Mouse (Mus musculus) CH12.LX (cell line): Measurements from ENCODE around the gene Ccl22. TPM values are rescaled to one million over a fixed set of nuclear protein-coding genes. Genes with fewer than 3 reads are reported as not detected.
A peak's percentile ranks its signal among the peaks of the same experiment; 100 is the strongest.

ENCODE experiments used
- DNase-seq: peaks from one replicate; pipeline ENCODE4 v3.0.0-alpha.2; 2013; ENCODE audit errors: extremely low read depth
- H3K27ac ChIP-seq: 2 replicates; pipeline ENCODE4 v1.5.1; 2012; ENCODE audit warnings: low read depth, mild to moderate bottlenecking, control low read depth, moderate library complexity; ENCODE audit not compliant: insufficient read depth
- H3K27me3 ChIP-seq: replicated peaks from 2 replicates; pipeline ENCODE3; 2012; ENCODE audit warnings: inconsistent platforms
- H3K36me3 ChIP-seq, 2 experiments: replicated peaks in 1 of 2; 2 replicates each; pipeline versions ENCODE3 to v1.6.1; 2012; ENCODE audit warnings: inconsistent platforms in 1 of 2, low read length in 1 of 2, mild to moderate bottlenecking in 1 of 2, mixed read lengths in 1 of 2, moderate library complexity in 1 of 2; ENCODE audit not compliant: control insufficient read depth in 1 of 2, insufficient read depth in 1 of 2
- H3K4me1 ChIP-seq, 2 experiments: 2 replicates each; pipeline ENCODE4 v1.6.1; 2012; ENCODE audit warnings: inconsistent platforms in 1 of 2, moderate library complexity in 1 of 2; ENCODE audit not compliant: insufficient read depth in 2 of 2, control insufficient read depth in 1 of 2
- H3K4me2 ChIP-seq: 2 replicates; pipeline ENCODE4 v1.6.1; 2012; ENCODE audit warnings: low read depth, mild to moderate bottlenecking, control low read depth; ENCODE audit not compliant: poor library complexity, insufficient read depth, severe bottlenecking
- H3K4me3 ChIP-seq, 3 experiments: fragments of 150-350 bp in 1 of 3; sonication (generic) in 1 of 3; replicated peaks in 1 of 3; 2 replicates each; pipeline versions ENCODE3 to v1.5.1; 2011 to 2012; ENCODE audit warnings: low read depth in 2 of 3, low read length in 2 of 3, mild to moderate bottlenecking in 2 of 3, moderate library complexity in 2 of 3, control low read depth in 1 of 3, improper control_type of control experiment in 1 of 3, inconsistent platforms in 1 of 3, mixed read lengths in 1 of 3; ENCODE audit not compliant: poor library complexity in 1 of 3
- H3K79me2 ChIP-seq: replicated peaks from 2 replicates; pipeline ENCODE4 v1.6.1; 2012; ENCODE audit warnings: mild to moderate bottlenecking, moderate library complexity; ENCODE audit not compliant: control insufficient read depth, poor library complexity, insufficient read depth, severe bottlenecking; ENCODE audit errors: extremely low read depth
- H3K9ac ChIP-seq: 2 replicates; pipeline ENCODE4 v1.6.1; 2012; ENCODE audit warnings: low read depth, mild to moderate bottlenecking, control low read depth, moderate library complexity; ENCODE audit not compliant: insufficient read depth
- H3K9me3 ChIP-seq: replicated peaks from 2 replicates; pipeline ENCODE3; 2012; ENCODE audit warnings: low read length, inconsistent platforms, mixed read lengths
- CHD2 ChIP-seq: IDR thresholded peaks from 2 replicates; pipeline ENCODE4 v1.6.1; 2011; ENCODE audit warnings: low read length, improper control_type of control experiment
- CTCF ChIP-seq, 2 experiments: IDR thresholded peaks in 1 of 2; conservative IDR thresholded peaks in 1 of 2; 2 replicates each; pipeline ENCODE4 v1.5.1; 2011 to 2012; ENCODE audit warnings: low read depth in 2 of 2, low read length in 2 of 2, improper control_type of control experiment in 1 of 2, inconsistent platforms in 1 of 2, mild to moderate bottlenecking in 1 of 2, moderate library complexity in 1 of 2
- E2F4 ChIP-seq: IDR thresholded peaks from 2 replicates; pipeline ENCODE4 v1.6.1; 2011; ENCODE audit warnings: low read depth, low read length, improper control_type of control experiment; ENCODE audit not compliant: insufficient replicate concordance
- ETS1 ChIP-seq: conservative IDR thresholded peaks from 2 replicates; pipeline ENCODE4 v1.6.1; 2012; ENCODE audit warnings: low read depth, mild to moderate bottlenecking, inconsistent platforms, low read length, improper control_type of control experiment, moderate library complexity
- JUN ChIP-seq: IDR thresholded peaks from 2 replicates; pipeline ENCODE4 v1.6.1; 2011; ENCODE audit warnings: low read depth, mild to moderate bottlenecking, low read length, improper control_type of control experiment, moderate library complexity; ENCODE audit not compliant: insufficient read depth
- JUND ChIP-seq: conservative IDR thresholded peaks from 2 replicates; pipeline ENCODE4 v1.6.1; 2011; ENCODE audit warnings: low read depth, low read length, improper control_type of control experiment
- MAFK ChIP-seq: IDR thresholded peaks from 2 replicates; pipeline ENCODE4 v1.6.1; 2011; ENCODE audit warnings: low read length, improper control_type of control experiment; ENCODE audit not compliant: insufficient replicate concordance
- MAX ChIP-seq: IDR thresholded peaks from 2 replicates; pipeline ENCODE4 v1.6.1; 2011; ENCODE audit warnings: low read length, improper control_type of control experiment
- MAZ ChIP-seq: IDR thresholded peaks from 2 replicates; pipeline ENCODE4 v1.6.1; 2012; ENCODE audit warnings: low read depth, mild to moderate bottlenecking, inconsistent platforms, low read length, improper control_type of control experiment, moderate library complexity
- MEF2A ChIP-seq: IDR thresholded peaks from 2 replicates; pipeline ENCODE4 v1.6.1; 2014; ENCODE audit warnings: low read depth, mild to moderate bottlenecking, inconsistent platforms, low read length, improper control_type of control experiment, borderline replicate concordance
- MXI1 ChIP-seq: IDR thresholded peaks from 2 replicates; pipeline ENCODE4 v1.6.1; 2011; ENCODE audit warnings: mild to moderate bottlenecking, low read depth, low read length, improper control_type of control experiment
- MYC ChIP-seq: IDR thresholded peaks from 2 replicates; pipeline ENCODE4 v1.6.1; 2011; ENCODE audit warnings: low read depth, mild to moderate bottlenecking, improper control_type of control experiment, low read length
- NELFE ChIP-seq: IDR thresholded peaks from 2 replicates; pipeline ENCODE4 v1.6.1; 2011; ENCODE audit warnings: low read depth, low read length, improper control_type of control experiment
- NRF1 ChIP-seq: IDR thresholded peaks from 2 replicates; pipeline ENCODE4 v1.6.1; 2014; ENCODE audit warnings: low read depth, mild to moderate bottlenecking, inconsistent platforms, low read length, improper control_type of control experiment, moderate library complexity
- POLR2A ChIP-seq: IDR thresholded peaks from 2 replicates; pipeline ENCODE4 v1.6.1; 2011; ENCODE audit warnings: low read depth, mild to moderate bottlenecking, improper control_type of control experiment, low read length
- RAD21 ChIP-seq: IDR thresholded peaks from 2 replicates; pipeline ENCODE4 v1.6.1; 2011; ENCODE audit warnings: low read depth, mild to moderate bottlenecking, low read length, improper control_type of control experiment, moderate library complexity
- RCOR1 ChIP-seq: conservative IDR thresholded peaks from 2 replicates; pipeline ENCODE4 v1.6.1; 2012; ENCODE audit warnings: low read depth, mild to moderate bottlenecking, inconsistent platforms, low read length, improper control_type of control experiment
- SIN3A ChIP-seq: IDR thresholded peaks from 2 replicates; pipeline ENCODE4 v1.6.1; 2012; ENCODE audit warnings: low read length, improper control_type of control experiment, inconsistent platforms
- TCF12 ChIP-seq: IDR thresholded peaks from 2 replicates; pipeline ENCODE4 v1.6.1; 2014; ENCODE audit warnings: low read depth, mild to moderate bottlenecking, inconsistent platforms, low read length, improper control_type of control experiment
- UBTF ChIP-seq: IDR thresholded peaks from 2 replicates; pipeline ENCODE4 v1.6.1; 2012; ENCODE audit warnings: low read depth, mild to moderate bottlenecking, inconsistent platforms, low read length, improper control_type of control experiment, moderate library complexity
- ZKSCAN1 ChIP-seq: IDR thresholded peaks from 2 replicates; pipeline ENCODE4 v1.6.1; 2012; ENCODE audit warnings: low read depth, inconsistent platforms, low read length, improper control_type of control experiment, borderline replicate concordance
- ZMIZ1 ChIP-seq: IDR thresholded peaks from 2 replicates; pipeline ENCODE4 v1.6.1; 2012; ENCODE audit warnings: low read depth, mild to moderate bottlenecking, inconsistent platforms, low read length, improper control_type of control experiment
- ZNF384 ChIP-seq: IDR thresholded peaks from 2 replicates; pipeline ENCODE4 v1.6.1; 2012; ENCODE audit warnings: low read depth, low read length, improper control_type of control experiment, inconsistent platforms
- dilution Hi-C: fragments of 300-500 bp; cut with MboI; formaldehyde crosslinking; loops from 2 replicates; pipeline ENCODE4 v1.14.3; 2020; ENCODE audit warnings: low sequenced_read_pairs; ENCODE audit not compliant: extremely low pct_unique_long_range_greater_than_20kb, extremely low pct_ligation_motif_present
- in situ Hi-C: fragments of 300-500 bp; cut with MboI; formaldehyde crosslinking; loops from 3 replicates; pipeline ENCODE4 v1.14.3; 2019; ENCODE audit warnings: low sequenced_read_pairs, low pct_ligation_motif_present, low pct_unique_long_range_greater_than_20kb, mixed read lengths
- polyA plus RNA-seq: library from polyadenylated mRNA; unstranded; fragments of >175 nt; gene quantifications from 2 replicates; pipeline ENCODE4 v1.2.1, GENCODE M21; 2012; ENCODE audit warnings: low read depth; ENCODE audit not compliant: insufficient read length
- total RNA-seq, 2 experiments: library from RNA; depleted of rRNA; stranded (reverse); fragments of 300-350 nt in 1 of 2; fragments of >200 nt in 1 of 2; gene quantifications; 2 replicates each; pipeline ENCODE4 v1.2.3; 2012 to 2014

Ccl22 gene
- total and polyA plus RNA-seq, 3 experiments: 1,396 to 4,546 (median 3,114) TPM

DNA sequence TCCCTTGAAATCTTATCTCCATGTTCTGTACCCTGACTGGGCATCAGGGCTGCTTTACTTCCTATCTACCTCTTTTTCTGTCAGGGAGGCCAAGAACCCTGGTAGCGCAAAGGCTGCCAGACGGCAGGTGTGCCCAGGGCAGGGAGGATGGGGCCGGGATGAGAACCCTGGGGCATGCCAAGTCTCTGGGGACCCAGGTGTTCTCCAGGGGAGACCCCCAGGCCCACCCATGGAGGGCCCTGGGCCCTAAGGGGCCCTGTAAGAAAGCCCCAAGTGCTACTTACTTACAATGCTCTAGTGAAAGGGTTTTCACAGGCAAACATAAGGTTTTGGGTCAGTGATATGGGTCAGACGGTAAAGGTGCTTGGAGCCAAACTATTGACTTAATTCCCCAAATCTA, 3.7 kb upstream of the Ccl22 start (continued):
- TF ChIP-seq E2F4 (no peak), MAFK (0 out of 2 replicates have a peak, but pooled peaks have one; percentile 43), JUN (no peak), POLR2A (no peak), RAD21 (no peak; the same call in 1 of the 2 replicates), MYC (no peak), CHD2 (peak; percentile 78), MXI1 (no peak), ETS1 (peak; percentile 83)

DNA sequence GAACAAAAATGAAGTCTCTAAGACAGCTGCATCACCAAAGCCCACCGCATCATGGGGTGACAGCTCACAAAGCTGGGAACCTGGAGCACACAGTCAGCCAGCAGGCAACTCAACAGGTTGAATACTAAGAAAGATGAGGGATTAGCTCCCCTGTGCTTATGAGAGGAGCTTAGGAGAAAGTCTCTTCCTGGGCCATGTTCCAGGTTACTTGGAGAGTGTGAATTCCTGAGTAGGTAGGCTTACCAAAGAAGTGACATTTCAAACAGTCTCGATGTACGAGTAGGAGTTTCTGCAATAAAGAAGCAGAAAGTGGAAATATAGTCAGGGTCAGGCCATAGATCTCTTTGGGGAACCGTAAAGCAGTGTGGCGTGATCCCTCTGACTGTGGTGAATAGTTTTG, 906 bp upstream of the Ccl22 start:
- Histone ChIP-seq H3K27me3 (no peaks in the 10 kb centered on the region), H3K4me2 (peak overlapping the region; percentile 37; the same call in 1 of the 2 replicates), H3K4me1 (peaks cover 24 to 62% of the 10 kb centered on the region in 2 experiments), H3K9ac (peak overlapping the region; percentile 18), H3K9me3 (peaks cover 3% of the 10 kb centered on the region), H3K36me3 (peaks cover 30 to 38% of the 10 kb centered on the region in 2 experiments), H3K4me3 (peak overlapping the region in 1 of 3 experiments; percentile 63), H3K79me2 (peaks cover 25% of the 10 kb centered on the region), H3K27ac (peak overlapping the region; percentile 96)
- no peak for DNase-seq
- in situ Hi-C loops (loop anchor here (5.0 kb wide), 2 partner anchors 37 to 38 kb away; no protein-coding TSS in a partner anchor), dilution Hi-C loops (no loop called here)
- no peak for TF ChIP-seq ETS1
- no peak for TF ChIP-seq SIN3A
- TF ChIP-seq CTCF (conservative IDR thresholded peaks at IDR 0.05 in 1 of 2, IDR thresholded peaks at IDR 0.05 in 1 of 2; ENCODE audit: low read depth in 2 of 2, low read length in 2 of 2): no peak
- TF ChIP-seq ZKSCAN1: peak; percentile 37; the same call in 1 of the 2 replicates
- no peak; the same call in 1 of the 2 replicates for TF ChIP-seq UBTF
- TF ChIP-seq RCOR1: no peak
- no peak for TF ChIP-seq ZNF384
- TF ChIP-seq RAD21: no peak
- no peak for TF ChIP-seq E2F4
- TF ChIP-seq MAX: 0 out of 2 replicates have a peak, but pooled peaks have one; percentile 7
- no peak for TF ChIP-seq MAZ
- TF ChIP-seq, all 38 proteins: peak for 2

DNA sequence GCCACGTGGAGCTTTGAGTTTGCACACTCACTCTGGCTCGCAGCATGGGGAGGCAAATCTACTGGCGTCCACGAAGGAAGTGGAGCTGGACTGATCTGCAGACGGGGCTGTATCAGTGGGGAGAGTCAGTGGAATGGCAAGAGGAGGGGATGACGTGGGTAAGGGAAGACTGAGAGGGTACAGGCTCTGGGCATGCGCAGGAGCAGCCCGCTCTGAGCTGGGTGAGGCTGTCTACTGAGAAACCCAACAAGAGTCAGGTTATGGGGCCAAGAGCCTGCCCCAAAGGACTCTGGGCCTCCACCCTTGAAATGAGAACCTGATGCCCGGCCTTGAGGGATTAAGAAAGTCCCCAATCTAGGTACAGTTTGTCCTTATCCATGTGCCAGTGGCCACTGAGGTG, 418 bp upstream of the Ccl22 start:
- Histone ChIP-seq H3K4me2 (peak overlapping the region; percentile 85), H3K36me3 (peaks cover 35 to 43% of the 10 kb centered on the region in 2 experiments), H3K4me1 (peaks cover 24 to 64% of the 10 kb centered on the region in 2 experiments), H3K9ac (peak overlapping the region; percentile 92), H3K9me3 (peaks cover 3% of the 10 kb centered on the region), H3K27me3 (no peaks in the 10 kb centered on the region), H3K79me2 (peaks cover 25% of the 10 kb centered on the region), H3K27ac (peak overlapping the region; percentile 96), H3K4me3 (peak overlapping the region; percentile 63 to 82 (median 76))
- dilution Hi-C loops (no loop called here), in situ Hi-C loops (loop anchor here (5.0 kb wide), 2 partner anchors 37 to 38 kb away; no protein-coding TSS in a partner anchor)
- TF ChIP-seq MAX: 0 out of 2 replicates have a peak, but pooled peaks have one; percentile 11
- no peak for TF ChIP-seq MEF2A
- peak; percentile 41; the same call in 1 of the 2 replicates for TF ChIP-seq NELFE
- 0 out of 2 replicates have a peak, but pooled peaks have one; percentile 10 for TF ChIP-seq TCF12
- peak; percentile 40; the same call in 1 of the 2 replicates for TF ChIP-seq POLR2A
- 0 out of 2 replicates have a peak, but pooled peaks have one; percentile 4 for TF ChIP-seq MXI1
- TF ChIP-seq NRF1: peak; percentile 98
- 0 out of 2 replicates have a peak, but pooled peaks have one; percentile 3 for TF ChIP-seq MAZ
- no peak for TF ChIP-seq ZMIZ1
- no peak for TF ChIP-seq JUND
- no peak for TF ChIP-seq RAD21
- DNase-seq: peak; percentile 80
